Mouse (Mus musculus) bone marrow macrophage, adult 2 months (primary cell): Measurements from ENCODE around the gene Fam177a. TPM values are rescaled to one million over a fixed set of nuclear protein-coding genes. Genes with fewer than 3 reads are reported as not detected.

Experiments
- polyA plus RNA-seq: library from polyadenylated mRNA; stranded (reverse); fragments of >200 nt; gene quantifications from 2 replicates; pipeline ENCODE4 v1.2.4, GENCODE M21; 2012; ENCODE audit not compliant: missing spikeins, insufficient read depth, insufficient read length

Fam177a gene
- polyA plus RNA-seq, 1 experiment = 33.7 TPM

Other genes starting within 250 kb of the Fam177a start
- gene Gm20403, start 137.9 kb upstream of the Fam177a start, polyA plus RNA-seq = not detected in 2 replicates
- 19.8 and 22.2 TPM in 2 replicates for gene Baz1a, start 110.1 kb upstream of the Fam177a start, polyA plus RNA-seq
- 9.7 and 12.8 TPM in 2 replicates for gene 2700097O09Rik, start 44.4 kb upstream of the Fam177a start, polyA plus RNA-seq
- gene Srp54a, start 44.2 kb upstream of the Fam177a start, polyA plus RNA-seq = 72.5 and 74.7 TPM in 2 replicates
- 12.6 and 19.7 TPM in 2 replicates for gene Srp54b, start 30.6 kb downstream of the Fam177a start, polyA plus RNA-seq
- not detected in 2 replicates for gene 1700047I17Rik2, start 75.1 kb downstream of the Fam177a start, polyA plus RNA-seq
- 66.9 and 78.6 TPM in 2 replicates for gene Srp54c, start 105.7 kb downstream of the Fam177a start, polyA plus RNA-seq
- 8.3 and 9.8 TPM in 2 replicates for gene 1110008L16Rik, start 175.1 kb downstream of the Fam177a start, polyA plus RNA-seq
- 19.7 and 24.6 TPM in 2 replicates for gene Ppp2r3c, start 178.5 kb downstream of the Fam177a start, polyA plus RNA-seq